Mouse (Mus musculus) adrenal gland, postnatal 10 days (tissue): ENCODE measurements at regions not wholly inside any gene's neighbourhood (a gene's known extent, or its start where the extent isn't known, plus 50 kb on each side); places are given as distances from the start of the nearest gene placed in this dataset.
"Not testable (repeated sequence)": the region's sequence is repeated elsewhere in the genome, so short reads cannot be mapped to it uniquely, and the experiment has no call there.

Experiments
- DNase-seq: peaks from one replicate; pipeline ENCODE4 v3.0.0; 2021; ENCODE audit warnings: mixed read lengths

DNA sequence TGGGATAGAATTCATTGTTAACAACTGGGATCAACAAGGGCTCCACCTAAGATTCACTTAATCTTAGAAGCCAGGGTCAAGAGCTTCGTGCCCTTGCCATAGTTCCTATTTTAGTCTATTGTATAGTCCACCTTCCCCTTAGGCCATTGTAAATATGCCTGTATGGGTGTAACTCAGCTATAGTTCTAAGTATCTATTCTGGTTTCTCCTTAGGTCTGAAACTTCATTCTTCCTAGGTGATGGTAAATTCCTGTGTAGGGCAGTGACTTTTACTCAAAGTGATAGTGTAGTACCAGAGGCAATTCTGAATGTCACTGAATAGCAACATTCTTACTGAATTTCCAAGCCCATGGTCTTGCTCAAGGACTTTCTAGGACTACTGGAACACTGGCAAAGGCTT, 989.4 kb downstream of the Ankrd7 start:
- not testable (repeated sequence) for DNase-seq

DNA sequence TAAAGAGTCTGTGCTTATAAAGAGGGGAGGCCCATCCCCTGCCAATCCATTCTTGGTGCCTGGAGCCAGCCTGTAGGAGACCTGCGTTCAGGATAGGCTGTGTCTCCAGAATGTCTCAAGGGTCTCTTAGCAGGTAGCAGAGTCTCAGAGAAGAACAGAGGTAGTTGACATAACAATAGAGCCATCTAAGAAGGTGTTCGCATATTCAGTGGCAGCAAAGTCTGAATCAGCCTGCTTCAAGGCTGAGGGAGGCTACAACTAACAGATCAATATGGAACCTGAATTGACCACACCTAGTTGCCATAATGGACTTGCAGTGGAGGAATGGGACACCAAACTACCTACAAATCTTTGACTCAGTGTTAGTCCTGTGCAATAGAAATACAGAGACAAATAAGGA, 998.0 kb downstream of the Ankrd7 start:
- no peak for DNase-seq

DNA sequence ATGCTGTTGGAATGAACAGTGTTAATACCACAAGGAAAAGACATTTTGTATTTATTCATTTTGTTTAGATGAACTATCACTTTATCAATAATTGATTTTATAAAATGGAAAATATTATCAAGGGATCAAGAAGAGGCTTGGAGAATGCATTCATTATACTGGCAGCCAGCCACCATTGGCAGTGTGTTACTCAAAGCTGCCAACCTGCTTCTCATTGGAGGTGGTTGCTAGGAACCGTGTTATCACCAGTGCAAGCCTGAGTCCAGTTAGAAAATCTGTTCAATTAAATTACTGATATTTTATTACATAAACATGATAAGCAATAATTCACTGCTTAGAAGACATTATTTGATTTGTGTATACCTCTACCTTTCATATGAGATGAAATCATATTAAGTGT, 1003.6 kb downstream of the Ankrd7 start:
- no peak for DNase-seq

DNA sequence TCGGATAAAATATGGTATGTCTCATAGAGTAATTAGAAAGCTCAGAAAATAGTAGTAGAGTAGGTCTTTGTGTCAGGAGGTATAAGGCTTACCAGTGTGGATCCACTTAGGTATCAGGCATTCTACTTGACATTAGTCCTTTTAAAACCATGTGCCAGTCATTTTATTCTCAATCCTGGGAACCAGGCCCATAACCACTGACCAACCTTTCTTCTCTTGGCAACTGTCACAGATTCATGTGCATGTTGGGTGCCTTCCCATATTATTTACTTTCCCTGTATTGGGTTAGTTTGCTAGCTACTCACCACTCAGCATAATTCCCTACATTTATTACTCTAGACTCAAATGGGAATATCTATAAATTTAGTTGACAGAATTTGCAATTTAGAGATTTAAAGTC, 1045.1 kb downstream of the Ankrd7 start:
- DNase-seq, result no peak

DNA sequence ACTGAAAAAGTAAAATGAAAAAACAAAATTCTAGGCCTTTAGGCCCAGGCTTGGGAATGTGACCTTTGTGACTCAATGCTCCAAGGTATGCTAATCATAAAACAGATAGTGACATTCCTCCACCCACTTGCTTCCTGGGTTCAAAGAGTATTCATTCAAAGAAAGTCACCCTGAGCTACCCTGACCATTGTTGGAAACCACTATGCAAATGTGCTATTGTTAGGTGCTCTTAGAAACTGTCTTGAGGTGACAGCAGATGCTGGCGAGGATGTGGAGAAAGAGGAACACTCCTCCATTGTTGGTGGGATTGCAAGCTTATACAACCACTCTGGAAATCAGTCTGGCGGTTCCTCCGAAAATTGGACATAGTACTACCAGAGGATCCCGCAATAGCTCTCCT, 1075.7 kb downstream of the Ankrd7 start:
- DNase-seq, result not testable (repeated sequence)

DNA sequence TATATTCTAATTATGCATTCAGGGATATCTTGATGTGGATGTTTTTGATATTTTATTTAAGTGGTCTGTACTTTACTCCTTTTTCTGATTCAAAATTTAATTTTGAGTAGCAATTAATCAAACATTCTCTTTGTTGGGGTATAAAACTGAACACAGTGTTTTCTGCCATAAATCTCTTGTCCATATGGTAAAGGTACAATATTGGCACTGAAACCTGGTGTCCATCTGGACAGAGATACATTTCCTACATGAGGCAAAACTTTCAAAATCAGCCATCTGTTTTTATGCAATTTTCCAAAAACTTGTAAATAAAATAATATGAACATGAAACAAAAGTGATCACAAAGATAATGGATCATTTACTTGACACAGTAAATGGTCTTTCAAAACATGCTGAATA, 1078.2 kb downstream of the Ankrd7 start:
- no peak for DNase-seq

DNA sequence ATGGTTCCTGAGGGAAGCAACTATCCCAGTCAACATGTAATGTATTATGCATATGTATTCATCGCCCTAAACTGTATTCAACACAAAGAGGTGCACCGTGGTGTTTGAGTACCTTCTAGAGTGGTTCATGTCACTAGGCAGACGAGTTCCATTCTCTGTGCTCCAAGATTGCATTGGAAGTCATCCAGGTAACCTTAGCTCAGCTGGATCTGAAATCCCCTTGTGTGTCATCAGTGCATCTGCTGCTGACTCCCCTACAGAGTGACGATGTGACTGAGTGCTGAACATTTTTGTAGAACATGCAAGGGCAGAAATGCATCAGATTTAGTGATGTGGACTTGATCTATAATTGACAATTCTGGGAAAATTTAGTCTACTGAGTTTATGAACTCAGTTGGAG, 1079.6 kb downstream of the Ankrd7 start:
- no peak for DNase-seq

DNA sequence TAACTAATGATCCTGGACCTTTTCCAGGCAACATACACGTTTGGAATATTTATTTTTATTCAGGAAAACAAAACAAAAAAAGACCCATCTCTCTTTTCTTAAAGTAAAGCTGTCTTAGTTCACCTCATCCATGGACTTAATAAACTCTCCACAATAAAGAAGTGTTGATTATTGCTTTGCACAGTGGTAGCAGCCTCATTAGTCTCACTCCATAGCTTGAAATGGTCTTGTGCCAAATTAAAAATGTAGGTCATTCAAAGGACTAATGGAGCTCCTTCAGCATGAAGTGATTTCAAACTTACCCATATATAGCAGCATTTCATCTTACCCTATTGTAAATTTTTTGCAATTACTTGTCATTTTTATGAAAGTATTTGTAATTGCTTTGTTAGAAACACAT, 1109.8 kb downstream of the Ankrd7 start:
- no peak for DNase-seq

DNA sequence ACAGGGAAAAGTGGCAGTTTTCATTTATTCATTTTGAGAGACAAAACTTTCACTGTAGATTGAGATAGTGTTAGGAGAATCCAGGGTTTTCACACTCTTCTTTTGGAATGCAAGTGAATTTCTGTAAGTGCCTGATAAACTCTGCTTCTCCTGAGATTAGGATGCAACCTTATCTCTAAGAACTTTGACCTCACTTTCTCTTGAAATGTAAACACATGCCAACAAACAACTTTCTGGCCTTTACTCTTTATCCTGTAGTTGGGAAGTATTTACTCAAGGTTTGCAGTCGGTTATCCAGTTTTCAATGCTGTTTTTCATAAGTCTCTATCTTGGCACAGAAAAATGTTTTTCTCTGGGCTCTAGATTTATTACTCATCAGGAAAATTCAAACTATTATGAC, 1125.7 kb downstream of the Ankrd7 start:
- no peak for DNase-seq

DNA sequence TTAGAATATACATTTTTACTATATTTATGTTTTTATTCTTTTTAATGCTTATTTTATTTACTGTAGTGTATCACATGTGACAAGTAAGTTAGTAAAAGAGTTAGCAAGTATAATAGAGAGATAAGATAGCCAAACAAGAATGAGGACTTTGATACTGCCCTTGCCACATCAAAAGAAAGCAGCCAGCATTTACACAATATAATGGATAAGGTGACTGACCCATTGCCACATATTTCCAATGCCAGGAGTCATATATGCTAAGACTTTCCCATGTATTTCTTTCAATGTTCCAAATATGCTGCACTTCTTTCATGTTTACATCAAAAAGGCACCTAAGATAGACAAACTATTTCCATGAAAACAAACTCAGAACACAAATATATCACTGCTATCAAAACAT, 1162.3 kb downstream of the Ankrd7 start:
- DNase-seq, result no peak

DNA sequence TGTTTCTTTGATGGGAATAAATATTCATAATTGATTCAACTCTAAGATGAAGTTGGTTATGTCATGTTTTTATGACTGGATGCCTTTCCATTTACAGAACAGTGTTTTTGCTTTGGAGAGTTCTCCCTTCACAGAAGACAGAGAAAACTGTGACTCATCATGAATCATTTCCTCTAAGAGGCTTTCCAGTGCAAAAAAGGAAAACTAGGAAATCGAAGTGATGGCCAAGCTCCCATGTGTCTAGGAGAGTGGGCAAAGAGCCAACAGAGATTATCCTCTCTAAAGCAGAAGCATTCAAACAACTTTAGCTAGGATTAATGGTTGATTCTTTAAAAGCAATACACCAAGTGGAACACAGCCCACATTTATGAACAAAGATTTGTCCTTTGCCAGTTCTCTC, 1171.7 kb downstream of the Ankrd7 start:
- peak; percentile 1 for DNase-seq

DNA sequence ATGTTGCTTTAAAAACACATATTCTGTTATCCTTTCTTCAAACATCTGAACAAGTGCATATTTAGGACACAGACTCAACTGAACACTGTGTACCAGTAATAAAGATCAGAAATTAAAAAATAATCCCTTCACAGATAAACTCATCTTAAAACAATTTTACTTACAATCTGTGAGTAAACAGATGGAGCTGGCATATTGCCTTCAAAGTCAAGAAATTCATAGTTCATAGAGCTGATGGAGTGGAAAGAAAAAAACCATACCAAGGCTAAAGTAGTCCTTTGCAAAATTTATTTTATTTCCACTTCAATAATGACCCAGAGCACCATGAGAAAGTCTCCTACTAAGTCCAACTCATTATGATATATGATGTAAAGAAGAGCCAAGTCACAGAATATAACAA, 1136.6 kb upstream of the Kcnd2 start:
- DNase-seq, result no peak

DNA sequence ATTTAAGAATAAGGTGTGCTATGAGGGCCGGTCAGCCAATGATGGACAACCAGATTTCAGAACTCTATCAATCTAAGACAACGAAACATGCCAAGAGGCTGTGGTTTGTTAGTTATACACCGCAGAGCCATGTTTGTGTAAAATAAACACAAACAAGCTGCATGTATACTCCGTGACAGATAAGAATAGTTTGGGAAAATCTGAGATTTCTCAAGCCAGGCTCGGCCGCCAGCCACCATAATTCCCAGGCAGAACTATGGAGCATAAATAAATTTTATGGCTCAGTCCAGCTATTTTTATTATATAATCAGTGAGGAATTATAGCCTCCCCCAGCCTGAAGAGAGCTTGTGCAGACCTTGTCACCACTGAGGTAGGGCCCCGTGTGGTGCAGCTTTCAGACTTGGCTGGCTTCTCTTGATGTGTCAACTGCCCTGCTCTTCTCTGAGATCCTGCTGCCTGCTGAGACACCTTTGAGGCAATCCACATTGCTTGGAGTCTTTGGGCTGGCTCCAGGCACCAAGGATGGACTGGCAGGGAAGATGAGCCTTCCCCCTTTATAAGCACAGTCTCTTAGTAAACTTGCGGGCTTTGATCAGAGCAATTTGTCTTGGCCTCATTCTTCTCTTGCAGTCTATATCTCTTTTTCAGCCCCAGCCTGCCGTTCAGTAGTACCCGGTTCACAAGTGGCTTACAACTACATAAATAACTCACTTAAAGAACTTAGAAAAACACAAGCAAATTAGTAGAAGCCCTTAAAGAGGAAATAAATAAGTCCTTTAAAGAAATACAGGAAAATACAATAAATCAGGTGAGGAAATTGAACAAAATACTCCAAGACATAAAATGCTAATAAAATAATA, 1123.0 kb upstream of the Kcnd2 start:
- DNase-seq, result no peak

DNA sequence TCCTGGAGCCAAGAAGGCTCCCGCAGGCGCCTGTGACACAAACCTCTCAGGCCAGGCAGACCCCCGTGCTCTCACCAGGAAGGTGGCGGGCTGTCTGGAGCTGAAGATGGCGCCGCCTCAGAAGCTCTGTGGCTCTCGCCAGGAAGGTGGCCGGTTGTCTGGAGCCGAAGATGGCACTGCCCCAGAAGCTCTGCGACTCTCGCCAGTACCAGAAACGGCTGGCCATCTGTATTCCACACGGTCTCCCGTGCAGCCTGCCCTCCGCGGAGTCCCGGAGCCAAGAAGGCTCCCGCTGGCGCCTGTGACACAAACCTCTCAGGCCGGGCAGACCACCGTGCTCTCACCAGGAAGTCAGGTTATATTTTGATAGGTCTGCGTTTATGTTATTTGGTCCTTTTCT, 1081.3 kb upstream of the Kcnd2 start:
- DNase-seq, result not testable (repeated sequence)

DNA sequence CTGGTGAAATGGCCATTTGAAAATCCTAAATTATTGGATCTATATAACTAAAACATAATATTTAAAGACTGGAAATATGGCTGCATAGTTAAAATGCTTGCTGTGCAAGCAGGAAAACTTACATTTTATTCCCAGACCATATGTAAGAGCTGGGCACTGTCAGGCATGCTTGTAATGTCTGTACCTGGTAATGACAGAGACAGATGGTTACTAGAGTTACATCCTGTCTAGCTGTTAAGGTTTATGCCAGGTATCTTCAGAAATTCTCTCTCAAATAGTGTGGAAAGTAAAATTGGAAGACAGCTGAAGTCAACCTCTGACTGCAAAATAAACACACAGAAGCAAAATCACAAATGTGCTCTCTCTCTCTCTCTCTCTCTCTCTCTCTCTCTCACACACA, 1077.8 kb upstream of the Kcnd2 start:
- no peak for DNase-seq
